Mouse (Mus musculus) liver, embryonic 14.5 days (tissue): ENCODE results near the gene Bcl2l2.

Source experiments
- CTCF ChIP-seq: IDR thresholded peaks from 2 replicates; pipeline ENCODE4 v1.5.1; 2016; ENCODE audit warnings: antibody characterized with exemption, low read depth, control low read depth
- EP300 ChIP-seq: IDR thresholded peaks from 2 replicates; pipeline ENCODE4 v1.6.1; 2016; ENCODE audit warnings: antibody characterized with exemption, low read depth

DNA sequence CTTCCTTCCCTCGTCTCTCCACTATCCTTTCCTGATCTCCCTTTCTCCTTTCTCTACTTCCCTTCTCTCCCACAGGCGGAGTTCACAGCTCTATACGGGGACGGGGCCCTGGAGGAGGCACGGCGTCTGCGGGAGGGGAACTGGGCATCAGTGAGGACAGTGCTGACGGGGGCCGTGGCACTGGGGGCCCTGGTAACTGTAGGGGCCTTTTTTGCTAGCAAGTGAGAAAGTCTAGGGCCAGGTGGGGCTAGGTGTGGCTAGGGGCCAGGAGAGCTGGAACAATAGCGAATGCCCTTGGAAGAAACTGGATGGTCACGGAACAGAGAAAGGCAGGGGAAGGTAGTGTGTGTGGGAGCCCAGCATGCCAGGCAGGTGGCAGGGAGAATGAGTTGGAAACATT is 2.1 kb downstream of the Bcl2l2 start:
- TF ChIP-seq CTCF (no peak), EP300 (no peak)
